Mouse (Mus musculus): ENCODE results near the gene Zfp853.

Gene Zfp853

GRCm38 (mm10) chr5:143292879-143293278 lies 544 bp downstream of the Zfp853 start:
- no peak for DNase-seq (ENCODE audit: low read depth, low spot score)

- no peak for DNase-seq (ENCODE audit: low read depth, low spot score)
These were observed 4.1 kb downstream of the Zfp853 start for GRCm38 (mm10) chr5:143289299-143289698.

- no peak for DNase-seq (ENCODE audit: low read depth, low spot score)
These were observed 5.0 kb downstream of the Zfp853 start for GRCm38 (mm10) chr5:143288378-143288911.

- DNase-seq (ENCODE audit: low read depth, low spot score): no peak
These were observed 5.6 kb downstream of the Zfp853 start for GRCm38 (mm10) chr5:143287774-143288328.

- DNase-seq (ENCODE audit: low read depth, low spot score): no peak
These were observed 8.7 kb downstream of the Zfp853 start for GRCm38 (mm10) chr5:143284762-143285161.

- DNase-seq (ENCODE audit: low read depth, low spot score): no peak
These were observed 14.2 kb downstream of the Zfp853 start for GRCm38 (mm10) chr5:143279247-143279646.

- no peak for DNase-seq (ENCODE audit: low read depth, low spot score)
These were observed 17.7 kb downstream of the Zfp853 start for GRCm38 (mm10) chr5:143275761-143276160.

- DNase-seq (ENCODE audit: low read depth, low spot score): no peak
These were observed 20.7 kb downstream of the Zfp853 start for GRCm38 (mm10) chr5:143272540-143273330.

GRCm38 (mm10) chr5:143272108-143272507 lies 21.3 kb downstream of the Zfp853 start:
- no peak for DNase-seq (ENCODE audit: low read depth, low spot score)

- no peak for DNase-seq (ENCODE audit: low read depth, low spot score)
These were observed 21.8 kb downstream of the Zfp853 start for GRCm38 (mm10) chr5:143271642-143272041.

GRCm38 (mm10) chr5:143270151-143270519 lies 23.3 kb downstream of the Zfp853 start:
- DNase-seq (ENCODE audit: low read depth, low spot score): no peak

GRCm38 (mm10) chr5:143269363-143270150 lies 23.9 kb downstream of the Zfp853 start, which contains the start of gene Zfp316:
Gene Zfp316 (minus strand): TSS chr5:143270022.
- no peak for DNase-seq (ENCODE audit: low read depth, low spot score)

GRCm38 (mm10) chr5:143268985-143269362 lies 24.4 kb downstream of the Zfp853 start:
- DNase-seq (ENCODE audit: low read depth, low spot score): no peak

GRCm38 (mm10) chr5:143266794-143267193 lies 26.6 kb downstream of the Zfp853 start:
- DNase-seq (ENCODE audit: low read depth, low spot score): no peak

GRCm38 (mm10) chr5:143265409-143265808 lies 28.0 kb downstream of the Zfp853 start:
- DNase-seq (ENCODE audit: low read depth, low spot score): no peak

- DNase-seq (ENCODE audit: low read depth, low spot score): no peak
These were observed 28.7 kb downstream of the Zfp853 start for GRCm38 (mm10) chr5:143264689-143265088.

- no peak for DNase-seq (ENCODE audit: low read depth, low spot score)
These were observed 31.8 kb downstream of the Zfp853 start for GRCm38 (mm10) chr5:143261636-143262035.

GRCm38 (mm10) chr5:143255802-143256201 lies 37.6 kb downstream of the Zfp853 start:
- no peak for DNase-seq (ENCODE audit: low read depth, low spot score)

- DNase-seq (ENCODE audit: low read depth, low spot score): no peak
These were observed 38.3 kb downstream of the Zfp853 start for GRCm38 (mm10) chr5:143255131-143255519.

GRCm38 (mm10) chr5:143254487-143255130 lies 38.8 kb downstream of the Zfp853 start:
- DNase-seq (ENCODE audit: low read depth, low spot score): peak; percentile 31

- DNase-seq (ENCODE audit: low read depth, low spot score): peak; percentile 26
These were observed 39.4 kb downstream of the Zfp853 start for GRCm38 (mm10) chr5:143253881-143254486.
